Mouse (Mus musculus) brain, embryonic 14.5 days (tissue): ENCODE measurements around the gene Chd2.
"Not testable (repeated sequence)": the region's sequence is repeated elsewhere in the genome, so short reads cannot be mapped to it uniquely, and the experiment has no call there.

Experiments used
- CTCF ChIP-seq: fragments of 200-500 bp; IDR thresholded peaks from 2 replicates; pipeline ENCODE4 v1.5.1; 2012; ENCODE audit warnings: inconsistent platforms, mild to moderate bottlenecking, moderate library complexity, borderline replicate concordance; ENCODE audit not compliant: insufficient read depth, insufficient read length; ENCODE audit errors: extremely low read depth
- POLR2A ChIP-seq: fragments of 200-500 bp; IDR thresholded peaks from 2 replicates; pipeline ENCODE4 v1.6.1; 2012; ENCODE audit warnings: mild to moderate bottlenecking, inconsistent platforms, borderline replicate concordance; ENCODE audit not compliant: poor library complexity, insufficient read depth, insufficient read length, severe bottlenecking; ENCODE audit errors: extremely low read depth

- TF ChIP-seq POLR2A, CTCF: not testable (repeated sequence)
These were observed 13.2 kb downstream of the Chd2 start for GRCm38 (mm10) chr7:73528377-73528894.
